Mouse (Mus musculus) ES-Bruce4 (cell line): ENCODE results near the gene Lipc.

ENCODE experiments used
- CTCF ChIP-seq: IDR thresholded peaks from one replicate; pipeline ENCODE4 v1.8.1; 2011; ENCODE audit warnings: low read depth, low read length
- EP300 ChIP-seq: IDR thresholded peaks from 2 replicates; pipeline ENCODE4 v1.6.1; 2011; ENCODE audit warnings: low read depth, low read length; ENCODE audit not compliant: insufficient read depth
- POLR2A ChIP-seq: IDR thresholded peaks from one replicate; pipeline ENCODE4 v1.8.1; 2011; ENCODE audit warnings: low read length; ENCODE audit not compliant: insufficient read depth

GRCm38 (mm10) chr9:70832231-70832630 is 119.8 kb downstream of the Lipc start:
- no peak for TF ChIP-seq CTCF
- no peak for TF ChIP-seq POLR2A
- no peak for TF ChIP-seq EP300
